Mouse (Mus musculus) intestine, embryonic 16.5 days (tissue): ENCODE measurements around the gene Gm20509. TPM values are rescaled to one million over a fixed set of nuclear protein-coding genes. Genes with fewer than 3 reads are reported as not detected.

Experiments
- ATAC-seq: fragments of 200-750 bp; cut with Nextera tagmentation; 2 replicates; pipeline ENCODE4 v1.8.0; 2017; ENCODE audit warnings: moderate TSS enrichment, moderate library complexity
- H3K27ac ChIP-seq: fragments of 300-500 bp; sonication (generic); 2 replicates; pipeline ENCODE4 v1.5.1; 2014; ENCODE audit warnings: mild to moderate bottlenecking, low read length
- H3K27me3 ChIP-seq: fragments of 300-500 bp; sonication (generic); replicated peaks from 2 replicates; pipeline ENCODE4 v1.6.1; 2014; ENCODE audit warnings: low read length, control low read depth, mixed read lengths; ENCODE audit not compliant: control insufficient read depth, insufficient read depth
- H3K36me3 ChIP-seq: fragments of 300-500 bp; sonication (generic); 2 replicates; pipeline ENCODE4 v1.6.1; 2014; ENCODE audit warnings: low read length, control low read depth; ENCODE audit not compliant: control insufficient read depth, insufficient read depth
- H3K4me1 ChIP-seq: fragments of 300-500 bp; sonication (generic); 2 replicates; pipeline ENCODE4 v1.6.1; 2014; ENCODE audit warnings: low read length, control low read depth, mixed read lengths; ENCODE audit not compliant: control insufficient read depth, insufficient read depth
- H3K4me2 ChIP-seq: fragments of 300-500 bp; sonication (generic); 2 replicates; pipeline ENCODE4 v1.6.1; 2014; ENCODE audit warnings: low read depth, low read length, control low read depth
- H3K4me3 ChIP-seq: fragments of 300-500 bp; sonication (generic); 2 replicates; pipeline ENCODE4 v1.5.1; 2014; ENCODE audit warnings: mild to moderate bottlenecking, low read length
- H3K9ac ChIP-seq: fragments of 300-500 bp; sonication (generic); 2 replicates; pipeline ENCODE4 v1.6.1; 2014; ENCODE audit warnings: low read depth, low read length
- H3K9me3 ChIP-seq: fragments of 300-500 bp; sonication (generic); 2 replicates; pipeline ENCODE4 v1.6.1; 2016; ENCODE audit warnings: low read length, control low read depth; ENCODE audit not compliant: control insufficient read depth
- WGBS: fragments of 180-500 bp; shearing (Covaris S2); extraction: QIAGEN DNeasy Blood & Tissue Kit; methylation state at CpG from one replicate; pipeline ENCODE4 v1.1.7; 2014; 5-methylcytosine and 5-hydroxymethylcytosine counted together
- polyA plus RNA-seq: library from polyadenylated mRNA; unstranded; fragments of >200 nt; fragmentation: Nextera tagmentation; extraction: Ambion mirVana; gene quantifications from 2 replicates; pipeline ENCODE4 v1.2.1, GENCODE M21; 2015

The Gm20509 gene
- polyA plus RNA-seq, result not detected in 2 replicates

GRCm38 (mm10) chr9:73102181-73102580 lies at the start of gene Gm20509:
TSS of gene Gm20509 (plus strand) at chr9:73102470.
- H3K36me3 ChIP-seq, result no peaks in the 10 kb centered on the region
- H3K4me2 ChIP-seq, result peak within 1 kb of the TSS; percentile 97
- H3K9ac ChIP-seq, result peak within 1 kb of the TSS; percentile 74
- no peak for ATAC-seq
- H3K4me3 ChIP-seq, result peak within 1 kb of the TSS; percentile 52
- peaks cover 2% of the 10 kb centered on the region; the same call in 1 of the 2 replicates for H3K27me3 ChIP-seq
- H3K4me1 ChIP-seq, result peaks cover 6% of the 10 kb centered on the region; the same call in 1 of the 2 replicates
- 97% methylated on average over 4 of the region's 4 CpGs for WGBS
- no peak within 1 kb of the TSS for H3K27ac ChIP-seq
- H3K9me3 ChIP-seq, result no peaks in the 10 kb centered on the region

- Histone ChIP-seq H3K9me3 (no peaks in the 10 kb centered on the region), H3K27ac (no peak overlapping the region), H3K4me2 (no peak overlapping the region), H3K36me3 (no peaks in the 10 kb centered on the region), H3K4me3 (no peak overlapping the region), H3K4me1 (no peaks in the 10 kb centered on the region), H3K9ac (no peak overlapping the region), H3K27me3 (no peaks in the 10 kb centered on the region)
- WGBS, result 57% methylated on average over 10 of the region's 10 CpGs
- no peak for ATAC-seq
Observed at GRCm38 (mm10) chr9:73055441-73055911, 46.8 kb upstream of the Gm20509 start.

GRCm38 (mm10) chr9:73059224-73059623 lies 43.0 kb upstream of the Gm20509 start:
- Histone ChIP-seq H3K4me1 (no peaks in the 10 kb centered on the region), H3K27me3 (no peaks in the 10 kb centered on the region), H3K9me3 (no peaks in the 10 kb centered on the region), H3K9ac (no peak overlapping the region), H3K4me3 (no peak overlapping the region), H3K27ac (no peak overlapping the region), H3K4me2 (no peak overlapping the region), H3K36me3 (no peaks in the 10 kb centered on the region)
- no peak for ATAC-seq
- WGBS, result 88% methylated on average over 4 of the region's 4 CpGs

GRCm38 (mm10) chr9:73063621-73064290 lies 38.5 kb upstream of the Gm20509 start:
- Histone ChIP-seq H3K27me3 (no peaks in the 10 kb centered on the region), H3K4me1 (peaks cover 14% of the 10 kb centered on the region), H3K9me3 (no peaks in the 10 kb centered on the region), H3K36me3 (no peaks in the 10 kb centered on the region), H3K9ac (no peak overlapping the region), H3K4me3 (no peak overlapping the region), H3K4me2 (peak overlapping the region; percentile 15; the same call in 1 of the 2 replicates), H3K27ac (no peak overlapping the region)
- ATAC-seq, result 0 out of 2 replicates have a peak, but pooled peaks have one; percentile 16
- 31% methylated on average over 15 of the region's 15 CpGs for WGBS

GRCm38 (mm10) chr9:73067086-73067485 lies 35.2 kb upstream of the Gm20509 start:
- H3K9ac ChIP-seq, result no peak overlapping the region
- peaks cover 17% of the 10 kb centered on the region for H3K4me1 ChIP-seq
- WGBS, result 30% methylated on average over 10 of the region's 10 CpGs
- H3K27me3 ChIP-seq, result no peaks in the 10 kb centered on the region
- no peaks in the 10 kb centered on the region for H3K9me3 ChIP-seq
- H3K4me3 ChIP-seq, result no peak overlapping the region
- no peak overlapping the region for H3K27ac ChIP-seq
- no peaks in the 10 kb centered on the region for H3K36me3 ChIP-seq
- ATAC-seq, result peak; percentile 58
- no peak overlapping the region for H3K4me2 ChIP-seq

- ATAC-seq, result peak; percentile 88
- Histone ChIP-seq H3K9me3 (no peaks in the 10 kb centered on the region), H3K4me3 (no peak overlapping the region), H3K4me1 (peaks cover 17% of the 10 kb centered on the region), H3K9ac (peak overlapping the region; percentile 21; the same call in 1 of the 2 replicates), H3K36me3 (no peaks in the 10 kb centered on the region), H3K4me2 (no peak overlapping the region; the same call in 1 of the 2 replicates), H3K27me3 (no peaks in the 10 kb centered on the region), H3K27ac (peak overlapping the region; percentile 72)
- WGBS, result 20% methylated on average over 6 of the region's 6 CpGs
Observed at GRCm38 (mm10) chr9:73068230-73068679, 34.0 kb upstream of the Gm20509 start.

GRCm38 (mm10) chr9:73068688-73069087 lies 33.6 kb upstream of the Gm20509 start:
- H3K36me3 ChIP-seq, result no peaks in the 10 kb centered on the region
- ATAC-seq, result peak; percentile 67
- no peak overlapping the region for H3K4me2 ChIP-seq
- H3K9ac ChIP-seq, result no peak overlapping the region
- H3K9me3 ChIP-seq, result no peaks in the 10 kb centered on the region
- no peaks in the 10 kb centered on the region for H3K27me3 ChIP-seq
- peak overlapping the region; percentile 72 for H3K27ac ChIP-seq
- WGBS, result 68% methylated on average over 6 of the region's 6 CpGs
- H3K4me3 ChIP-seq, result no peak overlapping the region
- H3K4me1 ChIP-seq, result peaks cover 17% of the 10 kb centered on the region

- Histone ChIP-seq H3K4me2 (no peak overlapping the region), H3K9me3 (no peaks in the 10 kb centered on the region), H3K27ac (no peak overlapping the region), H3K27me3 (no peaks in the 10 kb centered on the region), H3K4me1 (peaks cover 17% of the 10 kb centered on the region), H3K36me3 (no peaks in the 10 kb centered on the region), H3K4me3 (no peak overlapping the region), H3K9ac (no peak overlapping the region)
- WGBS, result 65% methylated on average over 10 of the region's 10 CpGs
- ATAC-seq, result no peak
Observed at GRCm38 (mm10) chr9:73070971-73071659, 31.2 kb upstream of the Gm20509 start.

GRCm38 (mm10) chr9:73072426-73072825 lies 29.8 kb upstream of the Gm20509 start:
- H3K9me3 ChIP-seq, result no peaks in the 10 kb centered on the region
- WGBS, result 80% methylated on average over 8 of the region's 8 CpGs

More at GRCm38 (mm10) chr9:73072426-73072825, 29.8 kb upstream of the Gm20509 start:
- Histone ChIP-seq H3K27ac (no peak overlapping the region), H3K9ac (no peak overlapping the region), H3K4me1 (peaks cover 15% of the 10 kb centered on the region), H3K27me3 (no peaks in the 10 kb centered on the region), H3K4me3 (no peak overlapping the region), H3K4me2 (no peak overlapping the region), H3K36me3 (no peaks in the 10 kb centered on the region)
- no peak for ATAC-seq
